Mouse (Mus musculus): ENCODE measurements around the gene Kit. TPM values are rescaled to one million over a fixed set of nuclear protein-coding genes. Genes with fewer than 3 reads are reported as not detected.

Gene Kit
- polyA plus RNA-seq, 1 experiment from 2014 or later = 54.3 TPM

DNA sequence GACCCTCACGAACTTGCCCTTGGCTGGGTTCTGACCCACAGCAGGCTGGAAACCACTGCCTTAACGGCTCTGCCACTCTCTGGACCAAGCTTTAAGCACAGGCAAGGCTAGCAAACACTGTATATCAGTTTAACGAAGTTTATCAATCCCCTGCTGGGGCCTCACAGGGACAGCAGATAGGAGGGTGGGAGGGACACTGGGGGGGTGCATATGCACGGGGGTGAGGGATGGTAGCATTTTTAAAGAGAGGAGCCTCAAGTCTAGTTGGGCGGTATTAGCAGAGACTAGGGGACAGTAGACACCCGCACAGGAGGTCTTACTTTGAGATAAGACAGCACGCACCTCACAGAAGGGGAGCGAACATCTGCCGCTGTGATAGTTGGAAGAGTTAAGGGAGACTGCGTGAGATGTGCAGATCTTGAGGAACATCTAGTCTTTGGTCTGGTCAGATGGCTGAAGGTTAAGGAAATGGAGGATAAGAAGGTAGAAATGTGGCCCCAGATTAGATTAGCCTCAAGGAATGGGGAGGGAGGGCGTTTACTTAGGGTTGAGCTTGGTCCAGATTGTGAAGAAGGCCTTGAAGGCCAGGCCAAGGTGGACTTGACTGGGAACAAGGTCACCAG, 5.0 kb downstream of the Kit start:
- Histone ChIP-seq H3K27ac (ENCODE audit: low read length) (no peak overlapping the region), H3K4me1 (replicated peaks; ENCODE audit: control insufficient read depth, insufficient read depth, low read length) (peaks cover under 1% of the 10 kb centered on the region; the same call in 1 of the 2 replicates), H3K36me3 (ENCODE audit: control insufficient read depth, insufficient read depth, low read length) (no peaks in the 10 kb centered on the region), H3K27me3 (ENCODE audit: control insufficient read depth, insufficient read depth, low read depth, low read length) (peaks cover 23% of the 10 kb centered on the region), H3K4me3 (ENCODE audit: low read length) (no peak overlapping the region), H3K9me3 (ENCODE audit: control insufficient read depth, low read length) (no peaks in the 10 kb centered on the region), H3K9ac (ENCODE audit: low read length) (no peak overlapping the region), H3K4me2 (ENCODE audit: low read depth, low read length) (no peak overlapping the region)
- WGBS = 62% methylated on average over 11 of the region's 11 CpGs
- ATAC-seq (ENCODE audit: low read depth) = no peak

- no peaks in the 10 kb centered on the region for H3K36me3 ChIP-seq (ENCODE audit: control insufficient read depth, insufficient read depth, low read length)
- WGBS = 81% methylated on average over 7 of the region's 7 CpGs
- ATAC-seq (ENCODE audit: low read depth) = no peak
- no peak overlapping the region for H3K4me2 ChIP-seq (ENCODE audit: low read depth, low read length)
- no peak overlapping the region for H3K9ac ChIP-seq (ENCODE audit: low read length)
- H3K27me3 ChIP-seq (ENCODE audit: control insufficient read depth, insufficient read depth, low read depth, low read length) = peaks cover 18% of the 10 kb centered on the region
- H3K4me3 ChIP-seq (ENCODE audit: low read length) = no peak overlapping the region
- no peaks in the 10 kb centered on the region for H3K4me1 ChIP-seq (replicated peaks; ENCODE audit: control insufficient read depth, insufficient read depth, low read length)
- no peak overlapping the region for H3K27ac ChIP-seq (ENCODE audit: low read length)
- H3K9me3 ChIP-seq (ENCODE audit: control insufficient read depth, low read length) = no peaks in the 10 kb centered on the region
These were observed 7.2 kb downstream of the Kit start for GRCm38 (mm10) chr5:75581926-75582325.

DNA sequence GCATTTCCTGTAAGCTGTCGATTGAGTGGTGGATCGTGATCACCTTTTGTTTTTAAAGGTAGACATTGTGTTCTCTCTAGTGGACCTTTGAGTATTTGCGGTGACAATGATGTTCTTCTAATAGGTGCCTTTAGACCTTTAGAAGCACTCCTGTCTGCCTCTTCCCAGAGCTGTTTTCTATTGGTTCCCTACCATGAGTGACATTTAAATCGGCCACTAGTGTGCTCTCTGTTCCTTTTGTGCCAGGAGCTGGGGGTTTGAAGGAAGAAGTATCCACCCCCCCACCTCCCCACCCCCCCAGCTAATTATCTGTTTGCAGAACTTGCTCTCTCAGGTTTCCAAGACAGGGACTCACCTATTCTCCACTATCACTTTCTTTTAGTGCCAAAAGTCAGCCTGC, 13.1 kb downstream of the Kit start:
- 87% methylated on average over 4 of the region's 4 CpGs for WGBS

GRCm38 (mm10) chr5:75589552-75590346, 15.0 kb downstream of the Kit start:
- Histone ChIP-seq H3K9me3 (ENCODE audit: control insufficient read depth, low read length) (no peaks in the 10 kb centered on the region), H3K36me3 (ENCODE audit: control insufficient read depth, insufficient read depth, low read length) (no peaks in the 10 kb centered on the region), H3K27me3 (ENCODE audit: control insufficient read depth, insufficient read depth, low read depth, low read length) (no peaks in the 10 kb centered on the region), H3K4me2 (ENCODE audit: low read depth, low read length) (no peak overlapping the region), H3K4me3 (ENCODE audit: low read length) (no peak overlapping the region), H3K9ac (ENCODE audit: low read length) (no peak overlapping the region), H3K27ac (ENCODE audit: low read length) (no peak overlapping the region), H3K4me1 (replicated peaks; ENCODE audit: control insufficient read depth, insufficient read depth, low read length) (no peaks in the 10 kb centered on the region)
- 63% methylated on average over 15 of the region's 15 CpGs for WGBS
- ATAC-seq (ENCODE audit: low read depth) = 0 out of 2 replicates have a peak, but pooled peaks have one; percentile 15

More for the DNA sequence above, 13.1 kb downstream of the Kit start:
- Histone ChIP-seq H3K9me3 (ENCODE audit: control insufficient read depth, low read length) (no peaks in the 10 kb centered on the region), H3K9ac (ENCODE audit: low read length) (no peak overlapping the region), H3K27me3 (ENCODE audit: control insufficient read depth, insufficient read depth, low read depth, low read length) (no peaks in the 10 kb centered on the region), H3K36me3 (ENCODE audit: control insufficient read depth, insufficient read depth, low read length) (no peaks in the 10 kb centered on the region), H3K4me1 (replicated peaks; ENCODE audit: control insufficient read depth, insufficient read depth, low read length) (no peaks in the 10 kb centered on the region), H3K27ac (ENCODE audit: low read length) (no peak overlapping the region), H3K4me3 (ENCODE audit: low read length) (no peak overlapping the region), H3K4me2 (ENCODE audit: low read depth, low read length) (no peak overlapping the region)
- no peak for ATAC-seq (ENCODE audit: low read depth)

GRCm38 (mm10) chr5:75590961-75591360, 16.2 kb downstream of the Kit start:
- no peaks in the 10 kb centered on the region for H3K9me3 ChIP-seq (ENCODE audit: control insufficient read depth, low read length)
- no peak overlapping the region for H3K4me3 ChIP-seq (ENCODE audit: low read length)
- no peak overlapping the region for H3K9ac ChIP-seq (ENCODE audit: low read length)
- H3K27ac ChIP-seq (ENCODE audit: low read length) = no peak overlapping the region
- no peak overlapping the region for H3K4me2 ChIP-seq (ENCODE audit: low read depth, low read length)
- no peaks in the 10 kb centered on the region for H3K36me3 ChIP-seq (ENCODE audit: control insufficient read depth, insufficient read depth, low read length)
- H3K4me1 ChIP-seq (replicated peaks; ENCODE audit: control insufficient read depth, insufficient read depth, low read length) = no peaks in the 10 kb centered on the region
- WGBS = 67% methylated on average over 6 of the region's 6 CpGs
- ATAC-seq (ENCODE audit: low read depth) = no peak
- no peaks in the 10 kb centered on the region for H3K27me3 ChIP-seq (ENCODE audit: control insufficient read depth, insufficient read depth, low read depth, low read length)

GRCm38 (mm10) chr5:75591567-75591966, 16.9 kb downstream of the Kit start:
- H3K36me3 ChIP-seq (ENCODE audit: control insufficient read depth, insufficient read depth, low read length) = no peaks in the 10 kb centered on the region
- peaks cover 4% of the 10 kb centered on the region for H3K4me1 ChIP-seq (replicated peaks; ENCODE audit: control insufficient read depth, insufficient read depth, low read length)
- H3K9ac ChIP-seq (ENCODE audit: low read length) = no peak overlapping the region
- no peaks in the 10 kb centered on the region for H3K9me3 ChIP-seq (ENCODE audit: control insufficient read depth, low read length)
- no peak overlapping the region for H3K27ac ChIP-seq (ENCODE audit: low read length)
- 78% methylated on average over 11 of the region's 11 CpGs for WGBS
- no peak overlapping the region for H3K4me3 ChIP-seq (ENCODE audit: low read length)
- H3K4me2 ChIP-seq (ENCODE audit: low read depth, low read length) = no peak overlapping the region
- no peak for ATAC-seq (ENCODE audit: low read depth)
- H3K27me3 ChIP-seq (ENCODE audit: control insufficient read depth, insufficient read depth, low read depth, low read length) = no peaks in the 10 kb centered on the region

DNA sequence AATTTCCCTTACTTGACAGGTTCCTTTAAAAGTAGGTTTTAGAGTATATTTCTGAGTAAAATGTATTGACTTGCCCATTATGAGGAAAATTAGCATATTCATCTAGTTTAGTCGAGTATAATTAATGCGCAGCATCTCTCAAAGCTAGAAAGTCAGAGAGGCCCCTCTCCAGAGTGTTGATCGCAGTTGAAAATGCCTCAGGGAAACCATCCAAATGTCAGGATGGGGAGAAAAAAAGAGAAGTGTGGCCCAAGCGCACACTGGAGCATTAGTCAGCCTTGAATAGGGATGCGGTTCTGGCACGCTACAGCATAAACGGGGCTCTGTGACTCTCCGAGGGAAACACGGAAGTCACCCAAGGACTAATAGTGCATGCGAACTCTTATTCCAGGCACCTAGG, 20.6 kb downstream of the Kit start:
- Histone ChIP-seq H3K4me3 (ENCODE audit: low read length) (no peak overlapping the region), H3K9ac (ENCODE audit: low read length) (no peak overlapping the region), H3K27me3 (ENCODE audit: control insufficient read depth, insufficient read depth, low read depth, low read length) (no peaks in the 10 kb centered on the region), H3K27ac (ENCODE audit: low read length) (no peak overlapping the region), H3K9me3 (ENCODE audit: control insufficient read depth, low read length) (no peaks in the 10 kb centered on the region), H3K4me2 (ENCODE audit: low read depth, low read length) (no peak overlapping the region), H3K36me3 (ENCODE audit: control insufficient read depth, insufficient read depth, low read length) (no peaks in the 10 kb centered on the region), H3K4me1 (replicated peaks; ENCODE audit: control insufficient read depth, insufficient read depth, low read length) (peaks cover 4% of the 10 kb centered on the region)
- ATAC-seq (ENCODE audit: low read depth) = no peak
- WGBS = 92% methylated on average over 10 of the region's 10 CpGs

DNA sequence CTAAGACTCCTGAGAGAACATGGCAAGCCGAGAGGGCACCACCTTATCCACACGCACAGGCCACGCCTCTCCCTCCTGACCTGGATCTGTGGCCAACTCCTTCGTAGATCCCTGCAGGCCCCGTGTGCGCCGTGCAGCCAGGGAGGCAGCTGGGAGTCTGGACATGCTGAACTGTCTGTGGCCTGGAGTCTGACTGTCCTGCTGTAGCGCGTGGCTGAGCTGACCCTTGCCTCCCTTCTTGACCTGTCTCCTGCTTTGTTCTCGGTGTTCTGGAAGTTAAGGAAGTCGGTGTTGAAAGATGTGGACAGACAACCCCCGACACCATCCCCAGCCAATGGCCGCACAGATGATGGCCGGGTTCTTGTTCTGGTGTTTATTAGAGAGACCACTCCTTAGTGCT, 21.5 kb downstream of the Kit start:
- no peaks in the 10 kb centered on the region for H3K9me3 ChIP-seq (ENCODE audit: control insufficient read depth, low read length)
- no peak overlapping the region for H3K9ac ChIP-seq (ENCODE audit: low read length)
- 34% methylated on average over 14 of the region's 14 CpGs for WGBS
- peak; percentile 51 for ATAC-seq (ENCODE audit: low read depth)
- no peaks in the 10 kb centered on the region for H3K36me3 ChIP-seq (ENCODE audit: control insufficient read depth, insufficient read depth, low read length)
- no peak overlapping the region for H3K4me2 ChIP-seq (ENCODE audit: low read depth, low read length)
- no peaks in the 10 kb centered on the region for H3K27me3 ChIP-seq (ENCODE audit: control insufficient read depth, insufficient read depth, low read depth, low read length)
- H3K4me3 ChIP-seq (ENCODE audit: low read length) = no peak overlapping the region
- H3K4me1 ChIP-seq (replicated peaks; ENCODE audit: control insufficient read depth, insufficient read depth, low read length) = peaks cover 4% of the 10 kb centered on the region
- H3K27ac ChIP-seq (ENCODE audit: low read length) = no peak overlapping the region

DNA sequence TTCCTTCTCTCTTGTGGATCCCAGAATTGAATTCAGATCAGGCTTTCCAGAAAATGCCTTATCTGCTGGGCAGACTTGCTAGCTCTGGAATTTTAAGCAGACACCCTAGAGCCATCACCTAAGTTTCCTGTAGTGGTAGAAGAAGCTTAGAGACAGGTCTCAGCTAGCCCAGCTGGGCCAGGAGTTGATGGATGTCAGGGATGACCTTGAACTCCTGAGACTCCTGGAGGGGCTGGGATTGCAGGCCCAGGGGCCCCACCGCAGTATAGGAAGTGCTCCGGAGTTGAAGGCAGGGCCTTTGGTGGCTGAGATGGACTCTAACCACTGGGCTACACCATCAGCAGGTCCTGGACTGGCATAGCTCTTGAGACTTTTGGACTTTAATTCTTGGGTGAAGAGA, 22.6 kb downstream of the Kit start:
- WGBS = 63% methylated on average over 2 of the region's 2 CpGs
- no peak overlapping the region for H3K9ac ChIP-seq (ENCODE audit: low read length)
- no peak for ATAC-seq (ENCODE audit: low read depth)

More for the DNA sequence above, 22.6 kb downstream of the Kit start:
- peaks cover 4% of the 10 kb centered on the region for H3K4me1 ChIP-seq (replicated peaks; ENCODE audit: control insufficient read depth, insufficient read depth, low read length)
- no peak overlapping the region for H3K4me2 ChIP-seq (ENCODE audit: low read depth, low read length)
- H3K4me3 ChIP-seq (ENCODE audit: low read length) = no peak overlapping the region
- no peaks in the 10 kb centered on the region for H3K9me3 ChIP-seq (ENCODE audit: control insufficient read depth, low read length)
- H3K36me3 ChIP-seq (ENCODE audit: control insufficient read depth, insufficient read depth, low read length) = no peaks in the 10 kb centered on the region
- H3K27ac ChIP-seq (ENCODE audit: low read length) = no peak overlapping the region
- H3K27me3 ChIP-seq (ENCODE audit: control insufficient read depth, insufficient read depth, low read depth, low read length) = no peaks in the 10 kb centered on the region

Measured in lung, embryonic 16.5 days (tissue).